Comparison of ENCODE assay signal across 9 mouse cellular contexts in the genomic region with DNA sequence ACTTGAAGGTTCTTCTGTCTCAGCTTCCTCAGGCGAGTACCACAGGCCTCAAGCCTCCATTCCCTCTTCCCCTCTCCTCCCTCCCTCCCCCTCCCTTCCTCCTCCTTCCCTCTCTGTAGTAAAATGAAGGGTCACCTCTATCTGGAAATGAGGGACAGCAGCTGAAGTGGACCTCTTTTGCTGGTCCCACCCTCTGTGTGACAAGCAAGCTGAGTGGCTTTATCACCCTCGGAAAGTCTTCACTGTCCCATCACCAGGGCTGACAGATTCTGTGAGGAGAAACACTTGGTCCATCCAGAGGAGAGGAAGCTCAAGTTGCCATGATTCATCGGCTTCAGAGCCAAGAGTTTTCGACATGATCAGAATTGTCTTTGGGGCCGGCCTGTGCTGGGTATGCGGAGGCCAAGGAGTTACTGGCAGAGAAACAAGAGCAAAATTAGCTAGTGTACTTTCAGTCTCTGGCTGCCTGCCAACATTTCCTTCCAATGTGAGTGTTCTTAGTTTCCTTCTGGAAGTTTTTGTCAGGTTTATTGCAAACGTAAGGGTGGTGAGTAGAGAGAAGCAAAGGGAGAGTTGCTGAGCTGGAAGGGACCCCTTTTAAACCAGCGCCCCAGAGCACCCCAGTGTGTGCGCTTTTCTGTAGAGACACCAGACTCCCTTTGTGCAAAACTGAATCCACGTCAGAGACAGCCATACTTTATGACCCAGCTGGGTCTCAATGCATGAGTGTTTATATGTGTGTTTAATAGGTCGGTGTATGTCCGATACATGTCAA.
DNase-seq lines count a peak whose midpoint lies in the region; ATAC-seq and TF ChIP-seq lines count a peak whose summit lies in the region.
"Had no signal": no experiment of that assay in that cellular context is flagged by ENCODE, and none has a peak within 500 bp of the region (broad histone marks: within the 10 kb centered on the region; RNA-seq: fewer than 3 reads in every experiment).

No protein-coding gene starts in this region.

- peak; percentile 76 for DNase-seq in forebrain, embryonic 14.5 days (ENCODE audit: low spot score)
- DNase-seq in brain, embryonic 18.5 days (ENCODE audit: low read depth, low spot score): peak; percentile 28
- peak; percentile 86 to 89 for DNase-seq in heart, adult 9 months (ENCODE audit: low spot score in 2 of 2)
- peak; percentile 82 to 88 for DNase-seq in kidney, postnatal 36 days
- DNase-seq in lung, embryonic 14.5 days: peak; percentile 97
- peak; percentile 62 for DNase-seq in telencephalon, adult 2 months (ENCODE audit: low read depth, low spot score)

- ATAC-seq in forebrain, embryonic 14.5 days: no peak
- no peak for ATAC-seq in forebrain, embryonic 12.5 days (ENCODE audit: low FRiP score)
- peak; percentile 85 for ATAC-seq in lung, embryonic 14.5 days (ENCODE audit: insufficient read depth)
- no peak for ATAC-seq in megakaryocyte, adult 5-6 weeks (ENCODE audit: poor library complexity, severe bottlenecking)

- no peak overlapping the region for H3K4me2 ChIP-seq in forebrain, embryonic 14.5 days (ENCODE audit: low read length)
- H3K4me2 ChIP-seq in forebrain, embryonic 12.5 days: no peak overlapping the region
- peak overlapping the region; percentile 25; the same call in 1 of the 2 replicates for H3K4me2 ChIP-seq in lung, embryonic 14.5 days

- no peak overlapping the region for H3K4me3 ChIP-seq in forebrain, embryonic 14.5 days (ENCODE audit: low read depth, low read length)
- H3K4me3 ChIP-seq in forebrain, embryonic 12.5 days (replicated peaks): no peak overlapping the region
- H3K4me3 ChIP-seq in lung, embryonic 14.5 days (ENCODE audit: low read depth, low read length): no peak overlapping the region

- H3K27me3 ChIP-seq in forebrain, embryonic 14.5 days (replicated peaks; ENCODE audit: control insufficient read depth, insufficient read depth, low read length): no peaks in the 10 kb centered on the region
- no peaks in the 10 kb centered on the region; the same call in 1 of the 2 replicates for H3K27me3 ChIP-seq in forebrain, embryonic 12.5 days
- no peaks in the 10 kb centered on the region for H3K27me3 ChIP-seq in lung, embryonic 14.5 days (ENCODE audit: insufficient read depth, low read length)
- H3K27me3 ChIP-seq: CH12.LX had no signal

- no peaks in the 10 kb centered on the region for H3K36me3 ChIP-seq in forebrain, embryonic 14.5 days (ENCODE audit: control insufficient read depth, insufficient read depth, low read length)
- H3K36me3 ChIP-seq in forebrain, embryonic 12.5 days (replicated peaks): no peaks in the 10 kb centered on the region
- no peaks in the 10 kb centered on the region for H3K36me3 ChIP-seq in lung, embryonic 14.5 days (ENCODE audit: insufficient read depth)

- no peak overlapping the region for H3K9ac ChIP-seq in forebrain, embryonic 14.5 days (ENCODE audit: low read length)
- H3K9ac ChIP-seq in forebrain, embryonic 12.5 days: no peak overlapping the region
- H3K9ac ChIP-seq in lung, embryonic 14.5 days: no peak overlapping the region

- 46% methylated on average over 12 of the region's 12 CpGs for WGBS in forebrain, embryonic 14.5 days
- 76% methylated on average over 12 of the region's 12 CpGs for WGBS in forebrain, embryonic 12.5 days
- 28% methylated on average over 12 of the region's 12 CpGs for WGBS in lung, embryonic 14.5 days

- peaks cover 5% of the 10 kb centered on the region; the same call in 1 of the 2 replicates for H3K4me1 ChIP-seq in forebrain, embryonic 14.5 days (ENCODE audit: control insufficient read depth, insufficient read depth, low read length)
- H3K4me1 ChIP-seq in forebrain, embryonic 12.5 days: peaks cover 2% of the 10 kb centered on the region; the same call in 1 of the 2 replicates
- H3K4me1 ChIP-seq in lung, embryonic 14.5 days (ENCODE audit: insufficient read depth): peaks cover 19% of the 10 kb centered on the region

- H3K27ac ChIP-seq in forebrain, embryonic 14.5 days (ENCODE audit: low read depth, low read length): no peak overlapping the region
- H3K27ac ChIP-seq in forebrain, embryonic 12.5 days: no peak overlapping the region
- peak overlapping the region; percentile 89 for H3K27ac ChIP-seq in lung, embryonic 14.5 days (ENCODE audit: low read depth)

- no peak for TF ChIP-seq CTCF in lung, embryonic 14.5 days (IDR thresholded peaks at IDR 0.05; ENCODE audit: low read depth)

- H3K9me3 ChIP-seq in forebrain, embryonic 14.5 days (replicated peaks; ENCODE audit: control insufficient read depth, low read length): no peaks in the 10 kb centered on the region
- H3K9me3 ChIP-seq in forebrain, embryonic 12.5 days: no peaks in the 10 kb centered on the region
- no peaks in the 10 kb centered on the region for H3K9me3 ChIP-seq in lung, embryonic 14.5 days (ENCODE audit: low read depth, low read length)

Comparison
In these comparisons a context has a peak if more than half of its experiments do, and no peak if none do; other contexts are left out.
1. DNase-seq: peak in every context shown above with its lines; median percentile 97 in lung, embryonic 14.5 days; 88 in heart, adult 9 months; 85 in kidney, postnatal 36 days; 76 in forebrain, embryonic 14.5 days; 62 in telencephalon, adult 2 months; 28 in brain, embryonic 18.5 days.